Mouse (Mus musculus): ENCODE results near the gene Plppr2.

- 0 out of 2 replicates have a peak, but pooled peaks have one; percentile 7 for TF ChIP-seq CTCF (IDR thresholded peaks at IDR 0.05; ENCODE audit: low read depth)
- no peak for TF ChIP-seq EP300 (IDR thresholded peaks at IDR 0.05; ENCODE audit: low read depth)
Observed at GRCm38 (mm10) chr9:21961366-21961980, 24.6 kb downstream of the Plppr2 start.

All from liver, postnatal 0 days (tissue).